Mouse (Mus musculus) MEL (cell line): ENCODE data around the gene Ctc1.
A peak's percentile ranks its signal among the peaks of the same experiment; 100 is the strongest.

ENCODE experiments used
- CTCF ChIP-seq, 3 experiments: IDR thresholded peaks in 2 of 3; conservative IDR thresholded peaks in 1 of 3; 2 replicates each; pipeline ENCODE4 v1.5.1; 2011 to 2012; ENCODE audit warnings: low read length in 3 of 3, low read depth in 2 of 3, mild to moderate bottlenecking in 2 of 3, improper control_type of control experiment in 1 of 3, inconsistent platforms in 1 of 3, mixed read lengths in 1 of 3, moderate library complexity in 1 of 3; ENCODE audit not compliant: control insufficient read depth in 1 of 3, insufficient read depth in 1 of 3, poor library complexity in 1 of 3, severe bottlenecking in 1 of 3
- EP300 ChIP-seq, 2 experiments: IDR thresholded peaks; 2 replicates each; pipeline ENCODE4 v1.6.1; 2011; ENCODE audit warnings: improper control_type of control experiment in 2 of 2, low read length in 2 of 2, low read depth in 1 of 2, mild to moderate bottlenecking in 1 of 2
- GATA1 ChIP-seq: IDR thresholded peaks from 2 replicates; pipeline ENCODE4 v1.6.1; 2011; ENCODE audit warnings: low read depth, low read length, improper control_type of control experiment
- MAX ChIP-seq: IDR thresholded peaks from 2 replicates; pipeline ENCODE4 v1.6.1; 2011; ENCODE audit warnings: low read length, improper control_type of control experiment
- MAZ ChIP-seq: IDR thresholded peaks from 2 replicates; pipeline ENCODE4 v1.6.1; 2012; ENCODE audit warnings: low read depth, mild to moderate bottlenecking, inconsistent platforms, low read length, improper control_type of control experiment
- POLR2A ChIP-seq, 2 experiments: IDR thresholded peaks; 2 replicates each; pipeline ENCODE4 v1.6.1; 2011 to 2012; ENCODE audit warnings: low read length in 2 of 2, mild to moderate bottlenecking in 2 of 2, control low read depth in 1 of 2, improper control_type of control experiment in 1 of 2, low read depth in 1 of 2, moderate library complexity in 1 of 2; ENCODE audit not compliant: control insufficient read depth in 1 of 2, insufficient read depth in 1 of 2, poor library complexity in 1 of 2
- SIN3A ChIP-seq: IDR thresholded peaks from 2 replicates; pipeline ENCODE4 v1.6.1; 2012; ENCODE audit warnings: low read length, improper control_type of control experiment, inconsistent platforms
- ZKSCAN1 ChIP-seq: IDR thresholded peaks from 2 replicates; pipeline ENCODE4 v1.6.1; 2012; ENCODE audit warnings: low read depth, mild to moderate bottlenecking, inconsistent platforms, low read length, improper control_type of control experiment, moderate library complexity
- ZMIZ1 ChIP-seq: IDR thresholded peaks from 2 replicates; pipeline ENCODE4 v1.6.1; 2012; ENCODE audit warnings: low read depth, mild to moderate bottlenecking, inconsistent platforms, low read length, improper control_type of control experiment, moderate library complexity
- ZNF384 ChIP-seq: IDR thresholded peaks from 2 replicates; pipeline ENCODE4 v1.6.1; 2012; ENCODE audit warnings: low read depth, mild to moderate bottlenecking, inconsistent platforms, low read length, improper control_type of control experiment

DNA sequence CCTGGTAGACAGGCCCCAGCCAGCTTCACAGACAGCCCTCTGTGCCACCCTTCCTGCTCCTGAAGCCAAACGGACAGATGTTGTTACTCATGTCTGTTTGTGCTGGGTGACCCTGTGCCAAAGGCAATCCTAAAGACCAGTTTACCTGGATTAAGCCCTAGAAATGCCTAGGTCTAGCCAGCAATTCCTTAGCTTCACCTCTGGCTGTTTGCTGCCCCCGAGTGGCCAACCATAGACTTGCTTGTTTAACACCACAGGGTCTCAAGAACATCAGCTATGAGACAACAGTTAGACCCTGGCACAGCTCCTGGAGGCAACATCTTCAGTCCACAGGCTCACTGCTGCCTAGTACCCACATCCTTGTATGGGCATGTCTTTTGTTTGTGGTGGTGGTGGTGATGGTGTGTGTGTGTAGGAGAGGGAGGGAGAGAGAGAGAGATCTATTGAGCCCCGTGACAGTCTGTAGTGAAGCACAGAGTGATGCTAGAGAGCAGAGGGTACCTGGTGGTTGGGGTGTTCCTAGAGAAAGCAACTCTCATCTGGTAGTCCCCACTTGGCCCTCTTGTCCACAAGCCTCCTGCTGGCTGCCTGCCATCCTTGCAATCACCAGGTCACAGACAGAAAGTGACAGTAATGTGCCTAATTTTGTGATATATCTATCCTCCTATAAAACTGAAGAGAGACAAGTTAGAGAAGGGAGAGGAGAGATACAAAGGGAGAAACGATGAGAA, 32.9 kb upstream of the Ctc1 start:
- TF ChIP-seq MAZ = no peak
- TF ChIP-seq ZNF384 = no peak
- TF ChIP-seq SIN3A = no peak
- TF ChIP-seq ZMIZ1 = no peak
- no peak for TF ChIP-seq ZKSCAN1
- TF ChIP-seq POLR2A (IDR thresholded peaks at IDR 0.05; ENCODE audit: control insufficient read depth in 1 of 2, insufficient read depth in 1 of 2, low read depth in 1 of 2, low read length in 2 of 2, poor library complexity in 1 of 2) = no peak
- TF ChIP-seq CTCF (IDR thresholded peaks at IDR 0.05 in 2 of 3, conservative IDR thresholded peaks at IDR 0.05 in 1 of 3; ENCODE audit: control insufficient read depth in 1 of 3, insufficient read depth in 1 of 3, low read depth in 2 of 3, low read length in 3 of 3, poor library complexity in 1 of 3, severe bottlenecking in 1 of 3) = peak; percentile 74 to 85 (median 83)
- no peak for TF ChIP-seq GATA1
- no peak for TF ChIP-seq MAX
- no peak for TF ChIP-seq EP300 (IDR thresholded peaks at IDR 0.05; ENCODE audit: low read depth in 1 of 2, low read length in 2 of 2)
